Mouse (Mus musculus): ENCODE measurements at regions not wholly inside any gene's neighbourhood (a gene's known extent, or its start where the extent isn't known, plus 50 kb on each side); places are given as distances from the start of the nearest gene placed in this dataset.

DNA sequence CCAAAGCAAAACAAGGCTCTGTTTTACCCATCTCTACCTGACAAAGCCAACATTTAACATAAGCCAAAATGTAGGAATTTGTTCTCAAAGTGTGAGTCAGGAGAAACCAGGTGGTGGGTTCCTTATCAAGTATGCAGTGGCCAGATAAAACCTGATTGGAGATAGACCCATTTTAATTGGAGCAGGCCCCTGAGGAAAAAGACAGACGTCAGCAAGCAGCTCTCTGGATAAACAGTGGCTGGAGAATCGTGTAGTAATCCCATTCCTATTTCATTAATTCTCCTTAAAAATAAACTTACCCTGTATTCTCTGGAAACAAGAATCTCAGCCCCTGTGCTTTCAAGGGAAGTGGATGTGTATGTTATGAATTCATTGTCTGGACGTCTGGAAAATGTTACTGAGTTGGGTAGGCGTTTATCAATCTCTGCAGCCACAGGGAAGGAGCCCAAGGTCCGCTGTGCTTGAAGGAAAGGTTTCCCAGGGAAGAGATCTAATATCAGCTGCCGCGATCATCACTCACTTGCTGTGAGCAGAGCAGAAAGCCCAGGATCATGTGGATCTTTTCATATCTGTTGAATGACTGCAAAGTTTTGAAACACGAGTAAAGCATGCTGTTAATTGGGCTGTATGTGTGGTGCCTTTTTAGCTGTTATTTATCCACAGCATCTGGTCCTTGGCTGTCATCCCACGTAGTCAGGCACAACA, 157.8 kb upstream of the Pde3a start:
- TF ChIP-seq CTCF (IDR thresholded peaks at IDR 0.05; ENCODE audit: low read depth, low read length) (no peak), POLR2A (IDR thresholded peaks at IDR 0.05; ENCODE audit: borderline replicate concordance, low read depth, low read length) (no peak)
